Mouse (Mus musculus) kidney, postnatal 36 days (tissue): ENCODE results near the gene Ina.
"Not testable (repeated sequence)": the region's sequence is repeated elsewhere in the genome, so short reads cannot be mapped to it uniquely, and the experiment has no call there.

ENCODE experiments used
- DNase-seq, 2 experiments: peaks; one replicate each; pipeline ENCODE4 v3.0.0; 2021 to 2022; ENCODE audit warnings: mixed read lengths in 2 of 2

Ina gene

GRCm38 (mm10) chr19:46984726-46985622 is 29.5 kb upstream of the Ina start:
- DNase-seq = no peak

- no peak for DNase-seq
Observed at GRCm38 (mm10) chr19:46987646-46988045, 26.9 kb upstream of the Ina start.

GRCm38 (mm10) chr19:46988231-46989087 is 26.0 kb upstream of the Ina start:
- peak; percentile 91 to 96 for DNase-seq

- DNase-seq = peak in 1 of 2 experiments; percentile 62
Observed at GRCm38 (mm10) chr19:46989479-46990152, 24.9 kb upstream of the Ina start.

- no peak for DNase-seq
Observed at GRCm38 (mm10) chr19:46990153-46990518, 24.4 kb upstream of the Ina start.

GRCm38 (mm10) chr19:46990625-46991024 is 23.9 kb upstream of the Ina start:
- not testable (repeated sequence) for DNase-seq

GRCm38 (mm10) chr19:46991145-46991544 is 23.4 kb upstream of the Ina start:
- DNase-seq = peak; percentile 84 to 93

GRCm38 (mm10) chr19:46992329-46992728 is 22.2 kb upstream of the Ina start:
- DNase-seq = not testable (repeated sequence)

GRCm38 (mm10) chr19:46996095-46996494 is 18.4 kb upstream of the Ina start:
- DNase-seq = no peak

- no peak for DNase-seq
Observed at GRCm38 (mm10) chr19:46998168-46998870, 16.2 kb upstream of the Ina start.

GRCm38 (mm10) chr19:46998953-46999352 is 15.5 kb upstream of the Ina start:
- DNase-seq = no peak

- no peak for DNase-seq
Observed at GRCm38 (mm10) chr19:46999753-47000152, 14.7 kb upstream of the Ina start.

- not testable (repeated sequence) for DNase-seq
Observed at GRCm38 (mm10) chr19:47000357-47000756, 14.1 kb upstream of the Ina start.

GRCm38 (mm10) chr19:47003742-47004511 is 10.6 kb upstream of the Ina start:
- no peak for DNase-seq

- DNase-seq = no peak
Observed at GRCm38 (mm10) chr19:47005873-47006272, 8.6 kb upstream of the Ina start.

GRCm38 (mm10) chr19:47006321-47006720 is 8.2 kb upstream of the Ina start:
- peak; percentile 48 to 87 for DNase-seq

- no peak for DNase-seq
Observed at GRCm38 (mm10) chr19:47009420-47009819, 5.1 kb upstream of the Ina start.

- DNase-seq = no peak
Observed at GRCm38 (mm10) chr19:47009943-47010342, 4.6 kb upstream of the Ina start.

- DNase-seq = no peak
Observed at GRCm38 (mm10) chr19:47012521-47013130, 1.9 kb upstream of the Ina start.

- DNase-seq = no peak
Observed at GRCm38 (mm10) chr19:47013340-47014158, 949 bp upstream of the Ina start.
